Mouse (Mus musculus) layer of hippocampus, postnatal 14 days (tissue): ENCODE results near the gene Evx2. TPM values are rescaled to one million over a fixed set of nuclear protein-coding genes. Genes with fewer than 3 reads are reported as not detected.
A peak's percentile ranks its signal among the peaks of the same experiment; 100 is the strongest.

Source experiments
- DNase-seq, 2 experiments: peaks; one replicate each; pipeline ENCODE4 v3.0.0; 2021 to 2022; ENCODE audit warnings: low spot score in 2 of 2, mixed read lengths in 1 of 2
- long read RNA-seq, 2 experiments: library from polyadenylated mRNA; stranded (forward); transcript quantifications; one replicate each; pipeline ENCODE4 v2.0.0; 2021
- total RNA-seq, 2 experiments: library from RNA; stranded (reverse); gene quantifications; 2 replicates each; pipeline ENCODE4 v1.2.3; 2021

Gene Evx2
- not detected for total RNA-seq
- long read RNA-seq, experiment 1 = 0 reads
- long read RNA-seq, experiment 2 = 0 reads

DNA sequence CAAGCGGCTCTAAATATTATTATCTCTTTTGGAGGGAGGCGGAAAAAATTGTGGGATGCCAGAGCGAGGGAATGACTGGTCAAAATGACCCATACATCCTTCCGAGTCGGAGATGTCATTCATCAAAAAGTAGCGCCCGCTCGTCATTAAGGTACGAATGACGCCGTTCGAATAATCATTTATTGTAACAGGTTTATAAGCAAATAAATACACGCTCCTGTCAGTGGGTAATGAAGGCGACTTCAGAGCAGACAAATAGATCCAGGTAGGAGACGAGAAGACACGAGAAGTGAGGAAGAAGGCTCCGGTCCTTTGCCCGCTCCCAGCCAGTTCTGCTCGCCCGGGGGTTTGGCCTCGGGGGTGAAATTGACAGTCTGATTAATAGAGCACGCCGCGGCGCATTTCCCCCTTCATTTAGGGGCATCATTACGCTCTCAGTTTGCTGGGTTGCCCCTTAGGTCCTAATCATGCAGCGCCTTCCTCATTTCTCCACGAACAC is at the start of gene Evx2:
Gene Evx2 (minus strand): TSS at position 51 of the 499 bp plus-strand sequence.
- no peak for DNase-seq

DNA sequence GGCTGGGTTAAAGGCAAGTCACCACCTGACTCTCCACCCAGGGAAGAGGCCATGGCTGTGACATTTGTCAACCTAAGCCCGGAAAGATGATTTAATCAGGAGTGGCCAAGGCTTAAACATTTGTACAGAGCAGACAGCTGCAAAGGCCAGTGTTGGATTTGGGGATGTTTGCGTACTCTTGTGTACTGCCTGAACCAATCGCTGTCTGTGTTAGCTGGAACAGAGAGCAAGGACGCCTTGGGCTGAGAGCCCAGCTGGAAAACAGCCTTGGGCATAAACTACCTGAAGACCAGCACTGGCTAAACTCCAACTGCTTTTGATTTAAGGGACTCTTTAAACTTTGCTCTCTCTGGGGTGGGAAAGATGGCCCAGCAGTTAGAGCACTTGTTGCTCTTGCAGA is 49.3 kb upstream of the Evx2 start:
- no peak for DNase-seq

DNA sequence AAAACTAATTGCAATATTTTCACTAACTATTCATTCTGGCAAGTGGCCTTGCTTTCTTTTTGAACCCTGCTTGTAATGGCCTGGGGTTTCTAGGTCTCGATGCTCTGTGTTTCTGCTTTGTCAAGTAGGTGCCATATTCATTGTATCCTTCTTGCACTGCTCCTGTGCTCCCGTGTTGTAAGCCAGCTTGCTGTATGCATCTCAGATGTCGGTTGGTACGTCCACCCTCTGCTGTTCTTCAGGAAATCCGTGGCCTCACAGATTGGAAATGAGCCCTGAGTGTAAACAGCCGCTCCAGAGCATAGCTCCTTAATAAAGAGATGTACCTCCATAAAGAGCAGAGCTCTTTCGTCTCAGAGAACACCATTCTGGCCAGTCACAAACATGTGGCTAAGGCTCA is 48.2 kb upstream of the Evx2 start:
- no peak for DNase-seq

DNA sequence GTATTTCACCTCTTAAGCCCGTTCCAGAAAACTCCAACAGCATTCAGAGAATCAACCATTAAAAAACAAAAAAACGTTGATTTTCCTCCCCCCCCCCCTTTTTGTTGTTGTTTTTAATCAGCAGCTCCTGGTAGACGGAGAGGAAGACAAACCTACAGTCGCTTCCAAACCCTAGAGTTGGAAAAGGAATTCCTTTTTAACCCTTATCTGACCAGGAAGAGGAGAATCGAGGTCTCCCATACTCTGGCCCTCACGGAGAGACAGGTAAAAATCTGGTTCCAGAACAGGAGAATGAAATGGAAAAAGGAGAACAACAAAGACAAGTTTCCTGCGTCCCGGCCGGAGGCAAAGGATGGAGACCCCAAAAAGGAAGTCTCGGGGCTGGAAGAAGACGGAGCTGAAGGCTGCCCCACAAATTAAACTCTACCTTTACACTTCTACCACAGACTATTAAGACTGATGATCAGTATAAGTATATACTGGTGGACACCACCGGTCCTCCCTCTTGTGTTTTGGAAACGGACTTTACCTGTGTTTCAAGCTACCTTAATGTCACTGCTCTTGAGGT is 47.1 kb upstream of the Evx2 start:
- DNase-seq = no peak

DNA sequence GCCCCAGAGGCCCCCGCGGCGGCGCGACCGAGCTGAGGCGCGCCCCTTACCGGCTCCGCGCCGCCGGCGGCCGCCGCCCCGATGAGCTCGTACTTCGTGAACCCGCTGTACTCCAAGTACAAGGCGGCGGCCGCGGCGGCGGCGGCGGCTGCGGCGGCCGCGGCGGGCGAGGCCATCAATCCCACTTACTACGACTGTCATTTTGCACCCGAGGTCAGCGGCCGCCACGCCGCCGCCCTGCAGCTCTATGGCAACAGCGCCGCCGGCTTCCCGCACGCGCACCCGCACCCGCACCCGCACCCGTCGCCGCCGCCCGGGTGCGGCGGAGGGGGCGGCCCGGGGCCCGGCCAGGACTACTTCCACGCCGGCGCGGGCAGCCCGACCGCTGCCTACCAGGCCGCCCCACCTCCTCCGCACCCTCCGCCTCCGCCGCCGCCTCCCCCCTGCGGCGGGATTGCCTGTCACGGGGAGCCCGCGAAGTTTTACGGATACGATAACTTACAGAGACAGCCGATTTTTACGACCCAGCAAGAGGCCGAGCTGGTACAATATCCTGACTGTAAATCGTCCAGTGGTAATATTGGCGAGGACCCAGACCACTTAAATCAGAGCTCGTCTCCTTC is 46.2 kb upstream of the Evx2 start:
- no peak for DNase-seq

DNA sequence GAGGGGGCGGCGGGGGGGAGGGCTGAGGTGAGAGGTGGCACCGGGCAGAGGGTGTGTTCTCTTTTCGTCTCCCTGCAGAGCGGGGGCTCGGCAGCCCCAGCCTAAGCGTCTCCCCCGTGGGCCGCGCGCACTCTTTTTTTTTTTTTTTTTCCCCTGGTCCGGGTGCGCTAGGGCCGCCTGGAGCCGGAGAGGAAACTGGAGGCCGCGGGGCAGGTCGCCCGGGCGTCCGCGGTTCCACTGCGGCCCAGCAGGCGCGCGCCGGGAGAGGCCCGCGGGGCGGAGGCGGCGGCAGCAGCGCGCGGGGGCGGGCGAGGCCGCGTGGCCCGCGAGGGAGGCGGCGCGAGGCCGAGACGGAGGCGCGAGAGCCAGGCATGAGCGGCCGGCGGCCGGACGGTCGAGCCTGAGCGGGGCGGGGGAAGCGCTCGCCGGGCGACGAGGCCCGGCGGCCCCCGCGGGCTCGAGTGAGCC is 45.7 kb upstream of the Evx2 start:
- no peak for DNase-seq

DNA sequence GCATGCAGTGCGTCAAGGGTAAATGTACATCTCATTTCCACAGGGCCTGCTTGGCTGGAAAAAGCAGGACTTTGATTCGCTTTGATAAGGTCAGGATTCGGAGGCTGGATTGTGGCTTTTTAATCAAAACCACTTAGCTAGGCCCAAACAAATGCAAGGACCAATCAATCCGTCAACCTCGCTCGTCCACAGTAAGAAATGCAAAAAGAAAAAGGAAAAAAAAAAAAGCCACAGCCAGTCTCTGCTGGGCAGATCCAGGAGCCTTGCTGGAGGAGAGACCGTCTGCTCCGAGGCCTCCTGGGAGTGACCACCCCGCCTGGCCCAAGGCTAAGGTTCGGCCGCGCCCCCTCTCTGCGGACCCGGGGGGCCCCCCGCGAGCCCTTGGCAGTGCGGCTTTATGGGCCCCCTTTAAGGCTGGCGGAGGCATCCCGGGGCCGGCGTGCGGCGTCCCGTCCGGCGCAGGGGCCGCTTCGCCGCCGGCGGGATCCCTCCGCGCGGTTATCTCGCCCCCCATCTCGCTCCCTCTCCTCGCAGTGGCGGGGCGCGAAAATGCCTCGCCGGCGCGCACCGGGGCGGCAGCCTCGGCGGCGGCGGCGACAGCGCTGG is 45.1 kb upstream of the Evx2 start, which contains the start of gene Hoxd8:
Gene Hoxd8 (plus strand): TSS at position 223 of the 606 bp plus-strand sequence.
- no peak for DNase-seq

DNA sequence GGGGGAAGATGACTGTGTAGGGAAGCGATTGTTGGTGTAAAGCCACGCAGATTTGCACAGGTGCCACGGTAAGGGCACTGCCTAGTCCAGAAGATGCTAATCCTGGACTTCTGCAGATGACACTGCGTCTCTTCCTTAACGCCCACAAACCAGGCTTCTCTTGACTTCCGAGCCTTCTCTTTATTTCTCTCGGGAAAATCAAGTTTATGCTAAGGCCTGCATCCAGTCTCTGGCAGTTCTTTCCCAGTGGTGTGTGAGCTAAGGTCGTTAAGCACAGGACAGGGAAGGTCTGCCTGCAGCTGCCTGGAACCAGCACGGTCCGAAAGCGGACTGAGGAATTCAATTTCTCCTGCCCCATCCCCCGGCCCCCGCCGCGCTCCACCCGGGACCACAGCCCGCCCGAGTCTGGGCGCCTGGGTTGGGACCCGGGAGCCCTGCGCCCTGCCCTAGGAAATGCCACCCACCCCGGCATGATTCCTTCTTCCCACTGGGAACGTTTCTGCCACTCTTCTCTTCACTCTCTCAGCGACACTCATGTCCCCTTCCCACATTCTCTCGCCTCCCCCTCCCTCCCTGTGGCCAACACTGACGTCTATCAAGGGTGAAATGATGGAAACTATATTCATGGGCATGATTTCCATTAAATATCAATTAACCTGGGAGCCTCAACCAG is 44.5 kb upstream of the Evx2 start:
- DNase-seq = no peak

DNA sequence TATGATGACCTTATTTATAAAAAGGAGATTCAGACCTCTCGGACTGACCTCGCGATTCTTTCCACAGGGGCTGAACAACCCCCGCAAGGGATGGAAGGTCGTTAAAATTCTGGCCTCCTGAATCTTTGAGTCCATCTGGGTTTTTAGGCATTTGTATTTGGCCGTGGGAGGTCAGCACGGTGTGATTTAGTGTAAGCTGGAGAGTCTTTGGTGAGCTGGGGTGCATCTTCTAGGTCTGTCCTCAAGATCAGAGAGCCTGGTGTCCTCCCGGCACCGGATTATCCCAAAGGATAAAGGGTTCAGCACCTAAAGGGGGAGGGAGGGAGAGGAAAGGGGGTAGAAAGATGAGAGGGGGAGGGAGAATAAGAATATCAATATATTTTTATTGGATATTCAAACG is 44.0 kb upstream of the Evx2 start:
- DNase-seq = no peak

DNA sequence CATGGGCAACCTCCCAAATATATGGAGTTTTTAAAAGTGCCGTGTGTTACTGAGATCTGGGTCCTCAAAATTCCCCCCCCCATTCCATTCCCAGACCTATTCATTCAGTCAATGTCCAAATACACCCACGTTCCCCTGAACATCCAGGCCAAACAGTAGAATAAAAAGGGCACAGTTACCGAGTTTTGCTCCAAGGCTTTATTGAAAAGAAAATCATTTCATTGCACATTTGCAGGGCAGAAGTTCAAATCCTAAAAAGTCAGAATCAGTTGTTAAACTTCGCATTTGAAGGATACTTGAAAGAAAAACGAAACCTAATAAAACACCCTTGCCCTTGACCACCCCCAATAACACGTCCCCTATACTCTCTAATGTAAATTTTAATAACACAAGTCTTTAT is 43.5 kb upstream of the Evx2 start:
- DNase-seq = no peak

DNA sequence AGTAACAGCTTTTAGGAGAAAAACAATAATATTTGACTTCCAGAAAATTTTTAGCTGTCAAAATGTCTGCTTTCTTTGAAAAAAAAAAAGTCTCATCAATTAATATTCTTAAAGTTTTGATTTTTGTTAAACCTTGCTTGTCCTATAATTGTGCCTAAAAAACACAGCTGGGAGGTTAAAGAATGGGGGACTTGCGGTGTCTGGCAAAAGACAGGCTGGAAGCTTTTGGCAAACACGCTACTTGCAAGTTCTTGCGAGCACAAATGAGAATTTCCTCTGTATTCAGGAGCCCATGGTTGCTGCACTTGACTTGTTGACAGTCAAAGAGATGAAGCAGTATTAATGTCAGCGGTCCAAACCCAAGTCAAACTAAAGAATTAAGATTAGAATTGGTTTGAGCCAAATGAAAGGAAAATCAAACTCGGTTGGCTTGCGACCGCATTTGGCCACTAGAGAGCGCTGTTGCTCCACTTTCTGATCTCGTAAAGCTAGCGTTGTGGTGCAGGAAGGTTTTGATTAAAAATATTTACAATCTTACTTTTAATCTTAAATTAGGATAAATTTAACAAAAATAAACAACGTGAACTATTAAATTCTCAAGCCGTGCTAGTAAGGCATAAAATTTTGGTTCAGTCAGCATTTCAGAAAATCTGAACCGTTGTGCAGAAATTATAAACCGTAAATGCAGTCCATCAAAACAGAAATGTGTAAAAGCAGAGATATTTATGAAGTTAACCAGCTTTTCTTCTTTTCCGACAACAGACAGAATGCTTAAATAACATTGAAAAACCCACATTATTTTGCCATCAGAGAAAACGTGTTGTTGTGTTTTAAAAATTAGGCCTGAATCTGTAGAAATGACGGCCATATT is 42.8 kb upstream of the Evx2 start:
- DNase-seq = peak; percentile 72 to 86

DNA sequence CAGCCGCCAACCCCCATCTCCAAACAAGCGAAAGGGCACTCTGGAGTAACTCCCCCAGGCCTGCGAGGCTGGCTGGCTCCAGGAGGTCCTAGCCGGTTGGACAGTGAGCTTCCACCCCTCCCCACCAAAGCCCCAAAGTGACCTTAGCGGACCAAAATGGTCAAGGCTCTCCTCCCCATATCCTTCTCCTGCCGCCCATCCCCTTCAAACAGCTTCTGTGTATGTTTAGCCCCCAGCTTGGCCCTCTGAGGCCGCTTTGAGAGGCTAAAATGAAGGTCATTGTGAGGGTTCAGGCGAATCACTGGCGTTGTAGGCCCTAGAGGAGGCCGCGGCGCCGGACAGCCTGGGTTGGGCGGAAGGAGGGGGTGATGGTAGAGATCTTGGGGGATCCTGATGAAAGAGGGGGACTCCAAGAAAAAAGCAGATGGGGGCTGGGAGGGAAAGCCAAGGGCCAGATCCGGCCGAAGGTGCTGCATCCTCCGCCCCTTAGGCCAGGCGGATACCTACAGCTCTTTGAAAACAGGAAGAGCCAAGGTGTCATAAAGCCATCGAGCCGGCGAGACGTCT is 41.3 kb upstream of the Evx2 start:
- no peak for DNase-seq

DNA sequence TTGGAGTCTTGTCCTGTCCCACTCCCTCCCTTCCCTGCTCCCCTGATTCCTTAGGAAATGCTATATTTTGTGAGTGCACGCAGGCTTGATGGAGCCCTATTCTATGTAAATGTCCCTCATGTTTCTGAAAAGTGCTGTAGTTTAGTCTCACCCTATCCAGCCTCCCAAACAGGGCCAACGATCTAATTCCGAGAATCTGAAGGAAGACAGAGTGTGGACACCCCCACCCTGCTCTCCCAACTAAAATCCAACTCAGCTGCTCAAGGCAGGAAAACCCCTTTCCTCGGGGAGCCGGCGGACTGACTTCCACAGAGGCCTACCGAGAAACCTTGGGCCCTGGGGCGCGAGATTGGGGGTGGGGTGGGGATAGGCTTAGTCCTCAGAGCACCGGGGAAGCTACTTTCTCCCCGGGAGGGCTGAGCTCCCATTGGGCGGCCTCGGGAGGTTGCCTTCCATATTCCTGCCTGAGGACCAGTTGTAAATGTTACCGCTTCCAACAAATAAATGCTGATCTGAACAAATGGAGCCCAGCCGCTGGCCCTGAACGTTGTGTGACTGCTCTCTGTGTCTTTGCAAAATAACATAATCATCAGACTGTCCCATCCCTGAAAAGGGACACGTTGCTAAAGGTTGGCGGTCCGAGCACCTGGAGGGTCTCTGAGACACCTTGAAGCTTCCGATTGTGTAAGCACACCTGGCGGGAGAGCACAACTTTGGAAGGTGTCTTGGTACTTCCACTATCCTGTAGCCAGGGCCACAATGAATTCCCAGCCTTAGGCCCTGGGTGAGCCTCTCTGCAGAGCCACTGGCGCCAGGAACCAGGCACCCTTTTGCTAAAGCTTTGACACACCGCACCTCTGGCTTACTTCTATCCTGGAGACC is 40.5 kb upstream of the Evx2 start:
- no peak for DNase-seq

DNA sequence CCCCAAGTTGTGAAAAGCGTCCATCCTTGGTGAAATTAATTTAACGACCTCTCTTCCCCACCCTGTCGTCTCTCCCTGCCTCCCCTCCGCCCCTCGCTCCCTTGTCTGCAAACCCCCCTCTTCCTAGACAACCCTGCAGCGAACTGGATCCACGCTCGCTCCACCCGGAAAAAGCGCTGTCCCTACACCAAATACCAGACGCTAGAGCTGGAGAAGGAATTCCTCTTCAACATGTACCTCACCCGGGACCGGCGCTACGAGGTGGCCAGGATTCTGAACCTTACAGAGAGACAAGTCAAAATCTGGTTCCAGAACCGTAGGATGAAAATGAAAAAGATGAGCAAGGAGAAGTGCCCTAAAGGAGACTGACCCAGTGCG is 39.7 kb upstream of the Evx2 start:
- no peak for DNase-seq

DNA sequence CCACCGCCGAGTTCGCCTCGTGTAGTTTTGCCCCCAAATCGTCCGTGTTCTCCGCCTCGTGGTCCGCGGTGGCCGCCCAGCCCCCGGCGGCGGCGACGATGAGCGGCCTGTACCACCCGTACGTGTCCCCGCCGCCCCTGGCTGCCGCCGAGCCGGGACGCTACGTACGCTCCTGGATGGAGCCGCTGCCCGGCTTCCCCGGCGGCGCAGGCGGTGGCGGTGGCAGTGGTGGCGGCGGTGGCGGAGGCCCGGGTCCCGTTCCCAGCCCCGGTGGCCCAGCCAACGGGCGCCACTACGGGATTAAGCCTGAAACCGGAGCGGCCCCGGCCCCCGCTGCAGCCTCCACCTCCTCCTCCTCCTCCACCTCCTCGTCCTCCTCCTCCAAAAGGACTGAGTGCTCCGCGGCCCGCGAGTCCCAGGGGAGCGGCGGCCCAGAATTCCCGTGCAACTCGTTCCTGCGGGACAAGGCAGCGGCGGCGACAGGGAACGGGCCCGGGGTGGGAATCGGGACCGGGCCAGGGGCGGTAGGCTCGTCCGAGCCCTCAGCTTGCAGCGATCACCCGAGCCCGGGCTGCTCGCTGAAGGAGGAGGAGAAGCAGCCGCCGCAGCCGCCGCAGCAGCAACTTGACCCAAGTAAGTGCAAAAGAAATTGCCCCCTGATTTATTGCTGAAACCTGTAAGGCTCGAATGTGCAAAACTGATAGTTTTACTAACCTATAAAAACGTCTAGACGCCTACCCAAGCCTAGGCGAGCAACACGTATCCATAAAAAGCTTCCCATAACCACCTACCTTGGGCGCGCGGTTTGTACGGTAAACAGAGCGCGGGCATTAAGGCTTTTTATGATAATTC is 39.1 kb upstream of the Evx2 start:
- no peak for DNase-seq

DNA sequence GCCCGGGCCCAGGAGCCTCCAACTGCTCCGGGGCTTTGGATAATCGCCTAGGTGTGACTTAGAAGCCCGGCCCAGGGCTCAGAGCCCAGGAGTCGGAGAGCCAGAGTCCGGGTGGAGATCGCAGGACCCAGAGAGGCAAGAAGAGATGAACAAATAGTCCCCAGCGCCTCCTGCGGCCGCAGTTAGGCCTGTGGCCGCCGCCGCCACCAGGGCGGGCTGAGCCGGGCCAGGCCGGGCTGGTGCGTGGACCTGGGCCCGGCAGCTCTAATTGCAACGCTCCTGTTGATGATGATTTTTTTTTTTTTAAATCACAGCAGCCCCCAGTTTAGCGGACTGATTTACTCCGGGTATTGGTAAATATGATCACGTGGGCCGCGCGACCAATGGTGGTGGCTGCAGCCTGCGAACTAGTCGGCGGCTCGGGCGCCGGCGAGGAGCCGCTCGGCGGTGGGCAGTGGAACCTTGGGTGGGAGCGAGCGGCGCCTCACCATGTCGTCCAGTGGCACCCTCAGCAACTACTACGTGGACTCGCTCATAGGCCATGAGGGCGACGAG is 38.3 kb upstream of the Evx2 start, which contains the start of gene Hoxd9:
Gene Hoxd9 (plus strand): TSS at position 161 of the 555 bp plus-strand sequence.
- DNase-seq = no peak

DNA sequence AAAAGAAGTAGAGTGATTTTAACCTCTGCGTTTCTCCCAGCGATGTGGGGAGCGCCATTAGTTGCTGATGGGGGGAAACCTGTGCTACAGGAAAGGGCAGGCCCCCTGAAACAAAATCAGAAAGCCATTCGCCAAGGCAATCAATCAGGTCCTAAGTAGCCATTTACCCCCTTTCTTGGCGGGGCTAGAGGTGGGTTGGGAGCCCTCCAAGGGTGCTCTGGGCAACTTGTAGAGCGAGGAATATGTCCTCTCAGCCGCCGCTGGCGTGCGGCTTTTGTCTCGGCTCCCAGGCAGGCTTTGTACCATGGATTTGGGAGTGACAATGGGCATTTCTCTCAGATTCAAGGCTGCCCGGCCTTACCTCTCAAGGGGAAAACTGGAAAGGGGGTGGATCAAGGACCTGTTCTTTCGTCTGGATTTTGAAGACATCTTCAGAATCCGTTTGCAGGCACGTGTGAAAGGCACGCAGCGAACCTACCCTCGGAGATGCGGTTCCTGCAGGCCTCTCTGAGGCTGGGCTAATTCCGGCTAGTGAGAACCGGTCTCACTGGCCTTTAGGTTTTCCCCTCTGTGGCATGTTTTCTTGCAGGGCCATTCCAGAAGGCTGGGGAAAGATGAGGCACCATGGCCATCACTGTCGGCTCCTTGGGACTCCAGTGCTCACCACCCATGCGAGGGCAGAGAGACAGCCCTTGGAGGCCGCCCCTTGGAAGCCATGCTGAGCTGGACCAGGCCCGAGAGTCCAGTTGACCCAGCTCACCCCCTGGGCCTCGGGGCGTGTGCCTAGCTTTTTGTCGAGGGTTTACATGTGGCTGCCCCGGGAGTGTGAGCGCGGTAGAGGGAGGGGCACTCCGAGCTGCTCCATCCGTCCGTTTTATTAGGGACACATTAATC is 37.3 kb upstream of the Evx2 start:
- DNase-seq = no peak
